ENCODE assay signal across 7 mouse cellular contexts in genomic region chr17:33493065-33493464, GRCm38 (mm10). TPM values are rescaled to one million over a fixed set of nuclear protein-coding genes. Genes with fewer than 3 reads are reported as not detected.
DNase-seq lines count a peak whose midpoint lies in the region; TF ChIP-seq lines count a peak whose summit lies in the region.

No protein-coding gene starts in this region.

- no peaks in the 10 kb centered on the region for H3K4me1 ChIP-seq in MEL (ENCODE audit: control insufficient read depth in 1 of 2, insufficient read depth in 2 of 2, low read length in 2 of 2)

- no peaks in the 10 kb centered on the region for H3K36me3 ChIP-seq in MEL (ENCODE audit: control insufficient read depth in 1 of 2, insufficient read depth in 2 of 2, low read length in 2 of 2)

- TF ChIP-seq EP300 in MEL (IDR thresholded peaks at IDR 0.05; ENCODE audit: low read depth in 1 of 2, low read length in 2 of 2): no peak

- TF ChIP-seq POLR2A in MEL (IDR thresholded peaks at IDR 0.05; ENCODE audit: control insufficient read depth in 1 of 2, insufficient read depth in 1 of 2, low read depth in 1 of 2, low read length in 2 of 2, poor library complexity in 1 of 2): no peak

- no peaks in the 10 kb centered on the region for H3K79me2 ChIP-seq in MEL (ENCODE audit: control insufficient read depth, insufficient read depth, low read length, poor library complexity)

- peak; percentile 21 for DNase-seq in layer of hippocampus, adult 11-12 months (ENCODE audit: low spot score)
- DNase-seq in layer of hippocampus, postnatal 36 days: no peak
- DNase-seq in MEL (ENCODE audit: low read depth, low spot score): peak; percentile 67
- peak; percentile 35 for DNase-seq in c-Kit-negative CD71-positive TER-119-positive erythroid progenitor cells, embryonic 14.5 days (ENCODE audit: low read depth, low spot score)
- DNase-seq in kidney, postnatal 14 days: peak; percentile 17
- peak; percentile 55 for DNase-seq in retina, postnatal 1 day
- no peak for DNase-seq in adipocyte (ENCODE audit: low spot score)

- H3K4me3 ChIP-seq in MEL (ENCODE audit: control insufficient read depth in 1 of 2, insufficient read depth in 1 of 2, low read depth in 2 of 2, low read length in 2 of 2): no peak overlapping the region

- peak; percentile 65 for TF ChIP-seq RAD21 in MEL (IDR thresholded peaks at IDR 0.05; ENCODE audit: low read depth, low read length)

- peaks cover 5 to 11% of the 10 kb centered on the region in 2 experiments; a peak in 3 of 4 replicates for H3K27me3 ChIP-seq in MEL (ENCODE audit: control insufficient read depth in 1 of 2, insufficient read depth in 2 of 2, low read length in 2 of 2)

- H3K9ac ChIP-seq in MEL (ENCODE audit: control insufficient read depth, low read depth, low read length, poor library complexity, severe bottlenecking): no peak overlapping the region

- no peak overlapping the region for H3K27ac ChIP-seq in MEL (ENCODE audit: control insufficient read depth, low read depth, low read length)

- H3K9me3 ChIP-seq in MEL (replicated peaks; ENCODE audit: insufficient read depth, low read length): no peaks in the 10 kb centered on the region

- peak; percentile 70 to 94 (median 82) for TF ChIP-seq CTCF in MEL (IDR thresholded peaks at IDR 0.05 in 2 of 3, conservative IDR thresholded peaks at IDR 0.05 in 1 of 3; ENCODE audit: control insufficient read depth in 1 of 3, insufficient read depth in 1 of 3, low read depth in 2 of 3, low read length in 3 of 3, poor library complexity in 1 of 3, severe bottlenecking in 1 of 3)

TF ChIP-seq in MEL, 35 proteins besides CTCF, POLR2A, EP300 and RAD21:
- no peak for TF ChIP-seq SIN3A (IDR thresholded peaks at IDR 0.05; ENCODE audit: low read length)
- peak; percentile 87 for TF ChIP-seq SMC3 (IDR thresholded peaks at IDR 0.05; ENCODE audit: low read depth, low read length)
- peak; percentile 48 for TF ChIP-seq ZC3H11A (IDR thresholded peaks at IDR 0.05; ENCODE audit: low read depth, low read length)
TF ChIP-seq in MEL: peak in this region for 2.

RNA-seq across cellular contexts. Expression of gene Adamts10, which starts 30.9 kb away (rescaled TPM):
- 10 to 100 TPM; 25.3 to 36.6 TPM for total RNA-seq in layer of hippocampus, postnatal 36 days (2021)
- 9.6 and 11.3 TPM in 2 replicates for total RNA-seq in MEL (2012; rRNA removed)
- 10 to 100 TPM in 1 of 2 experiments, not detected in 1; 21.0 TPM for polyA plus RNA-seq in MEL (2012; ENCODE audit: insufficient read depth in 1 of 2, insufficient read length in 2 of 2, low read depth in 1 of 2, low replicate concordance in 2 of 2, missing spikeins in 1 of 2)

Comparison
In these comparisons a context has a peak if more than half of its experiments do, and no peak if none do; other contexts are left out.
1. DNase-seq: peak in layer of hippocampus, adult 11-12 months (single experiment), MEL (single experiment), c-Kit-negative CD71-positive TER-119-positive erythroid progenitor cells, embryonic 14.5 days (single experiment), kidney, postnatal 14 days (single experiment) and retina, postnatal 1 day (single experiment); none in layer of hippocampus, postnatal 36 days (0 of 2) and adipocyte (single experiment).